Mouse (Mus musculus) CD4-positive, CD25-positive, alpha-beta regulatory T cell, adult 9 weeks (primary cell): Measurements from ENCODE around the gene Gm765. TPM values are rescaled to one million over a fixed set of nuclear protein-coding genes. Genes with fewer than 3 reads are reported as not detected.

Experiments
- polyA plus RNA-seq: library from polyadenylated mRNA; unstranded; fragments of 100-300 nt; shearing (Covaris generic); gene quantifications from one replicate; pipeline ENCODE4 v1.2.1, GENCODE M21; 2017

Gm765 gene
- polyA plus RNA-seq, result not detected

DNA sequence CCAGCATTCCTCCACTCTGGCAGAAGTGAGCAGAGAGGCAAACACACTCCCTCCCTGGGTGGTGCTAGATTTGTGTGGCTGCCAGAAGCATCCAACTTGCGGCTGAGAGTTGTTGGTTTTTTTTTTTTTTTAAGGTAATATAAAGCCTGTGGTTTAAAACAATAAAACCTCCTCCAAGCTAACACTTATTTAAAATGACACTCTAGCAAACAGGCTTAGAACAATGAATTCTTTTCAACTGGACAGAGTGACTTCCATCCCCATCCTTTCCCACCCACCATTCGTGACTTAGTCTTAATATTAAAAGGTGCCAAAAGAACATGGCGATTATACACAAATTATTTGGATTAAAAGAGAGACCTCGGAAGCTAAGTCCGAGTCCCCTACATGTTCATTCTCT lies at the start of gene Gm765:
Gm765 (minus strand) TSS at position 101 of the 400 bp plus-strand sequence.

